Mouse (Mus musculus) mammary gland, adult 2 months (tissue): ENCODE measurements around the gene Krtap4-8. TPM values are rescaled to one million over a fixed set of nuclear protein-coding genes. Genes with fewer than 3 reads are reported as not detected.

ENCODE experiments used
- polyA plus RNA-seq: library from polyadenylated mRNA; depleted of rRNA; stranded (reverse); fragments of >200 nt; gene quantifications from 2 replicates; pipeline ENCODE4 v1.2.3, GENCODE M21; 2012; ENCODE audit warnings: low replicate concordance; rRNA removed

The Krtap4-8 gene
- not detected in 2 replicates for polyA plus RNA-seq

DNA sequence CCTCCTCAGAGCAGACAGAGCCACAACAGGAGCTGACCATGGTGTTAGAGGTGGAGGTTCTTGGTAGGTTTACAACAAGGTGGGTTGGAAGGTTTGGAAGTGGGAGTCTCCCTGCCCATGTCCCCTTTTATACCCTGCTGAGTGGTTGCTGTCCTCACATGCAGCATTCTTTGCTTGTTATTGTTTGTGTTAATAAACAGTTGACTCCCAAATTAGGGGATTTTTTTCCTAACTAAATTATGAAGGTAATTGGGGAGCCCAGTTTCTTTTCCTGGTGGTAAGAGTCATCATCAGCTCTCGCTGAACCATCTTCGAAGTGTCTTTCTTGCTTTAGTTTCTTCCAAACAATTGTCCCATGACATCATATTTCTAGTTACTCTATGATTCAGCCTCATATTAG is at the start of gene Krtap4-8:
Krtap4-8 (minus strand) TSS at position 101 of the 400 bp plus-strand sequence.

DNA sequence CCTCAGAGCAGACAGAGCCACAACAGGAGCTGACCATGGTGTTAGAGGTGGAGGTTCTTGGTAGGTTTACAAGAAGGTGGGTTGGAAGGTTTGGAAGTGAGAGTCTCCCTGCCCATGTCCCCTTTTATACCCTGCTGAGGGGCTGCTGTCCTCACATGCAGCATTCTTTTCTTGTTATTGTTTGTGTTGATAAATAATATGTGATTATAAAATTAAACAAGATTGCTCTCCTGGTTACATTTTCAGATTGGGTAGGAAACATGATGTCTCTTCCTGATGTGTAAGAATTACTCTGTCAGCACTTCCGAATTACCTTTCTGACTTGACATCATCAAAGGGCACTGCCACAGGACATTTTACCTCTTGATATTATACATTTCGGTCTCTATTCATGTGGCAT is 35.1 kb upstream of the Krtap4-8 start, which contains the start of gene Gm11564:
Gm11564 (minus strand) TSS at position 101 of the 400 bp plus-strand sequence.

DNA sequence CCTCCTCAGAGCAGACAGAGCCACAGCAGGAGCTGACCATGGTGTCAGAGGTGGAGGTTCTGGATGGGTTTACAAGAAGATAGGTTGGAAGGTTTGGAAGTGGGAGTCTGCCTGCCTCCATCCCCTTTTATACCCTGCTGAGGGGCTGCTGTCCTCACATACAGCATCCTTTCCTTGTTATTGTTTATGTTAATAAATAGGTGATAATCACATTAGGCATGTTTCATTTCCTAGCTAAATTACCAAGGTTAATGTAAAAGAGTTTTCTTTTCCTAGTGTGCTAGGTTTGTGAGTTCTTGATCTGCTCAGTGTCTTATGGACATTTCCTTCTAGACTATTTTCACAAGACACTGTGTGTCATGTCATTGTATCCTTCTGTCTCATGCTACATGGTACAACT is 29.3 kb upstream of the Krtap4-8 start, which contains the start of gene Krtap4-13:
Krtap4-13 (minus strand) TSS at position 101 of the 400 bp plus-strand sequence.

DNA sequence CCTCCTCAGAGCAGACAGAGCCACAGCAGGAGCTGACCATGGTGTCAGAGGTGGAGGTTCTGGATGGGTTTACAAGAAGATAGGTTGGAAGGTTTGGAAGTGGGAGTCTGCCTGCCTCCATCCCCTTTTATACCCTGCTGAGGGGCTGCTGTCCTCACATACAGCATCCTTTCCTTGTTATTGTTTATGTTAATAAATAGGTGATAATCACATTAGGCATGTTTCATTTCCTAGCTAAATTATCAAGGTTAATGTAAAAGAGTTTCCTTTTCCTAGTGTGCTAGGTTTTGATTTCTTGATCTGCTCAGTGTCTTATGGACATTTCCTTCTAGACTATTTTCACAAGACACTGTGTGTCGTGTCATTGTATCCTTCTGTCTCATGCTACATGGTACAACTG is 23.8 kb upstream of the Krtap4-8 start, which contains the start of gene Gm11554:
Gm11554 (minus strand) TSS at position 101 of the 400 bp plus-strand sequence.

DNA sequence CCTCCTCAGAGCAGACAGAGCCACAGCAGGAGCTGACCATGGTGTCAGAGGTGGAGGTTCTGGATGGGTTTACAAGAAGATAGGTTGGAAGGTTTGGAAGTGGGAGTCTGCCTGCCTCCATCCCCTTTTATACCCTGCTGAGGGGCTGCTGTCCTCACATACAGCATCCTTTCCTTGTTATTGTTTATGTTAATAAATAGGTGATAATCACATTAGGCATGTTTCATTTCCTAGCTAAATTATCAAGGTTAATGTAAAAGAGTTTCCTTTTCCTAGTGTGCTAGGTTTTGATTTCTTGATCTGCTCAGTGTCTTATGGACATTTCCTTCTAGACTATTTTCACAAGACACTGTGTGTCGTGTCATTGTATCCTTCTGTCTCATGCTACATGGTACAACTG is 18.3 kb upstream of the Krtap4-8 start, which contains the start of gene Gm11569:
Gm11569 (minus strand) TSS at position 101 of the 400 bp plus-strand sequence.

DNA sequence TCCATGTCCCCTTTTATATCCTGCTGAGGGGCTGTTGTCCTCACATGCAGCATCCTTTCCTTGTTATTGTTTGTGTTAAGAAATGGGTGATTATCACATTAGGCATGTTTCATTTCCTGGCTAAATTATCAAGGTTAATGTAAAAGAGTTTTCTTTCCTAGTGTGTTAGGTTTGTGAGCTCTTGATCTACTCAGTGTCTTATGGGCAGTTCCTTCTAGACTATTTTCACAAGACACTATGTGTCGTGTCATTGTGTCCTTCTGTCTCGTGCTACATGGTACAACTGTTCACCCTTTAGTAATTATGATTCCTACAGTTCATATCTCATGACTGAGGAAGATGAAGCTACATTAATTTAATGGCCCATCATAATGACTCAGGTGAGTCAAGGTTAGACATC is 12.9 kb upstream of the Krtap4-8 start, which contains the start of gene Gm11596:
Gm11596 (minus strand) TSS at position 101 of the 400 bp plus-strand sequence.

DNA sequence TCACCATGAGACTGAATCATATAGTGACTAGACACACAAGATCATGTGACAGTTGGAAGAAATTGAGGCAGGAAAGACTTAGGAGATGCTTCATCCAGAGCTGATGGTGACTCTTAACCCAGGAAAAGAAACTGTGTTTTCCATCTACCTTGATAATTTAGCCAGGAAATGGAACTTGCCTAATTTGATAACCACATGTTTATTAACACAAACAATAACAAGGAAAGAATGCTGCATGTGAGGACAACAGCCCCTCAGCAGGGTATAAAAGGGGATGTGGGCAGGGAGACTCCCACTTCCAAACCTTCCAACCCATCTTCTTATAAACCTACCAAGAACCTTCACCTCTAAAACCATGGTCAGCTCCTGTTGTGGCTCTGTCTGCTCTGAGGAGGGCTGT is 4.4 kb upstream of the Krtap4-8 start, which contains the start of gene Krtap4-9:
Krtap4-9 (plus strand) TSS at position 301 of the 400 bp plus-strand sequence.

DNA sequence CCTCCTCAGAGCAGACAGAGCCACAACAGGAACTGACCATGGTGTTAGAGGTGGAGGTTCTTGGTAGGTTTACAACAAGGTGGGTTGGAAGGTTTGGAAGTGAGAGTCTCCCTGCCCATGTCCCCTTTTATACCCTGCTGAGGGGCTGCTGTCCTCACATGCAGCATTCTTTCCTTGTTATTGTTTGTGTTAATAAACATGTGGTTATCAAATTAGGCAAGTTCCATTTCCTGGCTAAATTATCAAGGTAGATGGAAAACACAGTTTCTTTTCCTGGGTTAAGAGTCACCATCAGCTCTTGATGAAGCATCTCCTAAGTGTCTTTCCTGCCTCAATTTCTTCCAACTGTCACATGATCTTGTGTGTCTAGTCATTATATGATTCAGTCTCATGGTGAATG is 7.7 kb downstream of the Krtap4-8 start, which contains the start of gene Gm11595:
Gm11595 (minus strand) TSS at position 101 of the 400 bp plus-strand sequence.

DNA sequence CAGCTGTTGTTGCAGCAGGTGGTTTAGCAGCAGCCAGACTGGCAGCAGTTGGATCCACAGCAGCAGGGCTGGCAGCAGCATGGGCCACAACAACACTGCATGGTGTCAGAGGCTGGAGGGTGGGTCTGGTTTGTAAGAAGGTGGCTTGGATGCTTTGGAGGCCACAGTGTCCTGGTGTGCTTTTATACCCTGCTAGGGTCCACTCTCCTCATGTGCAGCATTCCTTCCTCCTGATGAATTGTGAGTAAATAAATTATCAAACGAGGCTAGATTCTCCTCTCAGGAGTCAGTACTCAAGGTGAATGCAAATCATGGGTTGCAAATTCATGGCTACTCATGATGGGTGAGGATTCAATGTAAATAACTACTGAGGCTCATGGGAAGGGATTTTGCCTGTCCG is 46.3 kb downstream of the Krtap4-8 start, which contains the start of gene Gm14180:
Gm14180 (minus strand) TSS at position 101 of the 400 bp plus-strand sequence.

Other genes starting within 250 kb of the Krtap4-8 start
- gene Krt40, start 237.5 kb downstream of the Krtap4-8 start, polyA plus RNA-seq = not detected in 2 replicates
- not detected in 2 replicates for gene Krtap3-3, start 229.8 kb downstream of the Krtap4-8 start, polyA plus RNA-seq
- gene Krtap3-2, start 223.9 kb downstream of the Krtap4-8 start, polyA plus RNA-seq = 0.43 and 2.2 TPM in 2 replicates
- gene Gm11939, start 221.2 kb downstream of the Krtap4-8 start, polyA plus RNA-seq = not detected in 2 replicates
- gene Krtap3-1, start 214.1 kb downstream of the Krtap4-8 start, polyA plus RNA-seq = not detected in 2 replicates
- gene Krtap1-5, start 199.7 kb downstream of the Krtap4-8 start, polyA plus RNA-seq = not detected in 2 replicates
- gene Krtap1-4, start 197.1 kb downstream of the Krtap4-8 start, polyA plus RNA-seq = not detected in 2 replicates
- gene Krtap1-3, start 189.4 kb downstream of the Krtap4-8 start, polyA plus RNA-seq = not detected in 2 replicates
- gene Krtap9-3, start 182.6 kb downstream of the Krtap4-8 start, polyA plus RNA-seq = not detected in 2 replicates
- not detected in 2 replicates for gene Gm11938, start 177.4 kb downstream of the Krtap4-8 start, polyA plus RNA-seq
- gene Gm11937, start 170.5 kb downstream of the Krtap4-8 start, polyA plus RNA-seq = not detected in 2 replicates
- gene Krtap2-4, start 165.9 kb downstream of the Krtap4-8 start, polyA plus RNA-seq = not detected in 2 replicates
- gene Gm11562, start 160.3 kb downstream of the Krtap4-8 start, polyA plus RNA-seq = not detected in 2 replicates
- not detected in 2 replicates for gene Krtap4-1, start 152.5 kb downstream of the Krtap4-8 start, polyA plus RNA-seq
- gene Krtap4-2, start 145.6 kb downstream of the Krtap4-8 start, polyA plus RNA-seq = not detected in 2 replicates
- gene Krtap4-7, start 136.6 kb downstream of the Krtap4-8 start, polyA plus RNA-seq = not detected in 2 replicates
- gene Gm11555, start 130.5 kb downstream of the Krtap4-8 start, polyA plus RNA-seq = not detected in 2 replicates
- not detected in 2 replicates for gene Gm11563, start 121.7 kb downstream of the Krtap4-8 start, polyA plus RNA-seq
- gene Krtap4-6, start 114.7 kb downstream of the Krtap4-8 start, polyA plus RNA-seq = not detected in 2 replicates
- gene Gm14190, start 90.0 kb downstream of the Krtap4-8 start, polyA plus RNA-seq = not detected in 2 replicates
- not detected in 2 replicates for gene Gm14180, start 46.4 kb downstream of the Krtap4-8 start, polyA plus RNA-seq
- gene Gm11595, start 7.8 kb downstream of the Krtap4-8 start, polyA plus RNA-seq = not detected in 2 replicates
- gene Krtap4-9, start 4.5 kb upstream of the Krtap4-8 start, polyA plus RNA-seq = not detected in 2 replicates
- gene Gm11596, start 12.8 kb upstream of the Krtap4-8 start, polyA plus RNA-seq = not detected in 2 replicates
- not detected in 2 replicates for gene Gm11569, start 18.2 kb upstream of the Krtap4-8 start, polyA plus RNA-seq
- not detected in 2 replicates for gene Gm11554, start 23.7 kb upstream of the Krtap4-8 start, polyA plus RNA-seq
- gene Krtap4-13, start 29.2 kb upstream of the Krtap4-8 start, polyA plus RNA-seq = not detected in 2 replicates
- gene Gm11564, start 35.0 kb upstream of the Krtap4-8 start, polyA plus RNA-seq = not detected in 2 replicates
- not detected in 2 replicates for gene 2300003K06Rik, start 57.4 kb upstream of the Krtap4-8 start, polyA plus RNA-seq
- not detected in 2 replicates for gene Krtap4-16, start 70.9 kb upstream of the Krtap4-8 start, polyA plus RNA-seq
- not detected in 2 replicates for gene Gm11568, start 77.2 kb upstream of the Krtap4-8 start, polyA plus RNA-seq
- gene Gm11559, start 83.8 kb upstream of the Krtap4-8 start, polyA plus RNA-seq = not detected in 2 replicates
- gene Krtap9-1, start 92.7 kb upstream of the Krtap4-8 start, polyA plus RNA-seq = not detected in 2 replicates
- not detected in 2 replicates for gene Gm11567, start 98.5 kb upstream of the Krtap4-8 start, polyA plus RNA-seq
- not detected in 2 replicates for gene Krtap31-1, start 127.2 kb upstream of the Krtap4-8 start, polyA plus RNA-seq
- gene Gm11565, start 134.0 kb upstream of the Krtap4-8 start, polyA plus RNA-seq = not detected in 2 replicates
- gene Krtap31-2, start 155.6 kb upstream of the Krtap4-8 start, polyA plus RNA-seq = not detected in 2 replicates
- gene Krtap9-5, start 167.8 kb upstream of the Krtap4-8 start, polyA plus RNA-seq = not detected in 2 replicates
- not detected in 2 replicates for gene Krtap29-1, start 198.3 kb upstream of the Krtap4-8 start, polyA plus RNA-seq
- not detected in 2 replicates for gene Krtap16-1, start 205.9 kb upstream of the Krtap4-8 start, polyA plus RNA-seq
- gene Krtap17-1, start 213.3 kb upstream of the Krtap4-8 start, polyA plus RNA-seq = not detected in 2 replicates
- not detected in 2 replicates for gene Krt33a, start 235.5 kb upstream of the Krtap4-8 start, polyA plus RNA-seq
- gene Krt33b, start 249.2 kb upstream of the Krtap4-8 start, polyA plus RNA-seq = not detected in 2 replicates